Mouse (Mus musculus) lung, embryonic 16.5 days (tissue): ENCODE data around the gene Foxg1. TPM values are rescaled to one million over a fixed set of nuclear protein-coding genes. Genes with fewer than 3 reads are reported as not detected.

ENCODE experiments used
- ATAC-seq: fragments of 200-750 bp; cut with Nextera tagmentation; 2 replicates; pipeline ENCODE4 v1.8.0; 2017; ENCODE audit warnings: low read depth, mild to moderate bottlenecking, moderate library complexity
- H3K27ac ChIP-seq: fragments of 300-500 bp; sonication (generic); 2 replicates; pipeline ENCODE4 v1.5.1; 2014; ENCODE audit warnings: mild to moderate bottlenecking, control low read depth, low read length
- H3K27me3 ChIP-seq: fragments of 300-500 bp; sonication (generic); 2 replicates; pipeline ENCODE4 v1.6.1; 2014; ENCODE audit warnings: low read depth, low read length, mixed read lengths; ENCODE audit not compliant: control insufficient read depth, insufficient read depth
- H3K36me3 ChIP-seq: fragments of 300-500 bp; sonication (generic); 2 replicates; pipeline ENCODE4 v1.6.1; 2014; ENCODE audit warnings: low read length; ENCODE audit not compliant: control insufficient read depth, insufficient read depth
- H3K4me1 ChIP-seq: fragments of 300-500 bp; sonication (generic); replicated peaks from 2 replicates; pipeline ENCODE4 v1.6.1; 2014; ENCODE audit warnings: low read length, mixed read lengths; ENCODE audit not compliant: control insufficient read depth, insufficient read depth
- H3K4me2 ChIP-seq: fragments of 300-500 bp; sonication (generic); 2 replicates; pipeline ENCODE4 v1.6.1; 2014; ENCODE audit warnings: low read depth, low read length, control low read depth
- H3K4me3 ChIP-seq: fragments of 300-500 bp; sonication (generic); 2 replicates; pipeline ENCODE4 v1.5.1; 2014; ENCODE audit warnings: mild to moderate bottlenecking, low read length, control low read depth
- H3K9ac ChIP-seq: fragments of 300-500 bp; sonication (generic); 2 replicates; pipeline ENCODE4 v1.6.1; 2014; ENCODE audit warnings: low read length, control low read depth
- H3K9me3 ChIP-seq: fragments of 300-500 bp; sonication (generic); 2 replicates; pipeline ENCODE4 v1.6.1; 2016; ENCODE audit warnings: low read length; ENCODE audit not compliant: control insufficient read depth
- WGBS: fragments of 180-500 bp; shearing (Covaris S2); extraction: QIAGEN DNeasy Blood & Tissue Kit; methylation state at CpG from one replicate; pipeline ENCODE4 v1.1.7; 2014; 5-methylcytosine and 5-hydroxymethylcytosine counted together
- polyA plus RNA-seq: library from polyadenylated mRNA; unstranded; fragments of >200 nt; fragmentation: Nextera tagmentation; extraction: Ambion mirVana; gene quantifications from 2 replicates; pipeline ENCODE4 v1.2.1, GENCODE M21; 2015

The Foxg1 gene
- polyA plus RNA-seq, 1 experiment from 2014 or later = 0.15 TPM

- no peak overlapping the region for H3K4me2 ChIP-seq
- no peak for ATAC-seq
These were observed 15.7 kb downstream of the Foxg1 start for GRCm38 (mm10) chr12:49398163-49398540.

GRCm38 (mm10) chr12:49398636-49399035 is 16.2 kb downstream of the Foxg1 start:
- WGBS = 23% methylated on average over 3 of the region's 3 CpGs
- no peak for ATAC-seq
- H3K9me3 ChIP-seq = no peaks in the 10 kb centered on the region
- H3K27me3 ChIP-seq = peaks cover 63% of the 10 kb centered on the region
- H3K4me2 ChIP-seq = no peak overlapping the region
- no peak overlapping the region for H3K4me3 ChIP-seq
- peaks cover 10% of the 10 kb centered on the region for H3K4me1 ChIP-seq
- no peak overlapping the region for H3K9ac ChIP-seq
- H3K27ac ChIP-seq = no peak overlapping the region
- no peaks in the 10 kb centered on the region for H3K36me3 ChIP-seq

More at GRCm38 (mm10) chr12:49398163-49398540, 15.7 kb downstream of the Foxg1 start:
- Histone ChIP-seq H3K4me3 (no peak overlapping the region), H3K36me3 (no peaks in the 10 kb centered on the region), H3K27ac (no peak overlapping the region), H3K27me3 (peaks cover 61% of the 10 kb centered on the region), H3K4me1 (peaks cover 10% of the 10 kb centered on the region), H3K9me3 (no peaks in the 10 kb centered on the region), H3K9ac (no peak overlapping the region)

- H3K4me2 ChIP-seq = no peak overlapping the region
- H3K27ac ChIP-seq = no peak overlapping the region
- H3K9me3 ChIP-seq = no peaks in the 10 kb centered on the region
- peaks cover 57% of the 10 kb centered on the region for H3K27me3 ChIP-seq
- 7% methylated on average over 1 of the region's 1 CpGs for WGBS
- H3K36me3 ChIP-seq = no peaks in the 10 kb centered on the region
- no peak overlapping the region for H3K9ac ChIP-seq
- peaks cover 10% of the 10 kb centered on the region for H3K4me1 ChIP-seq
- ATAC-seq = no peak
- H3K4me3 ChIP-seq = no peak overlapping the region
These were observed 17.2 kb downstream of the Foxg1 start for GRCm38 (mm10) chr12:49399611-49400010.

GRCm38 (mm10) chr12:49400036-49400852 is 17.8 kb downstream of the Foxg1 start:
- no peak overlapping the region for H3K4me2 ChIP-seq
- no peak overlapping the region for H3K27ac ChIP-seq
- H3K36me3 ChIP-seq = no peaks in the 10 kb centered on the region
- no peak overlapping the region for H3K4me3 ChIP-seq
- WGBS = 4% methylated on average over 9 of the region's 9 CpGs
- no peak overlapping the region for H3K9ac ChIP-seq
- no peaks in the 10 kb centered on the region for H3K9me3 ChIP-seq
- no peak for ATAC-seq
- H3K4me1 ChIP-seq = peaks cover 10% of the 10 kb centered on the region
- H3K27me3 ChIP-seq = peaks cover 51% of the 10 kb centered on the region

GRCm38 (mm10) chr12:49400853-49401118 is 18.3 kb downstream of the Foxg1 start:
- H3K36me3 ChIP-seq = no peaks in the 10 kb centered on the region
- no peaks in the 10 kb centered on the region for H3K9me3 ChIP-seq
- peaks cover 51% of the 10 kb centered on the region for H3K27me3 ChIP-seq
- no peak overlapping the region for H3K27ac ChIP-seq
- ATAC-seq = peak; percentile 74
- H3K9ac ChIP-seq = no peak overlapping the region
- peak overlapping the region; percentile 48 for H3K4me3 ChIP-seq
- peaks cover 10% of the 10 kb centered on the region for H3K4me1 ChIP-seq
- under 1% methylated on average over 8 of the region's 8 CpGs for WGBS
- H3K4me2 ChIP-seq = peak overlapping the region; percentile 73

GRCm38 (mm10) chr12:49401119-49401795 is 18.8 kb downstream of the Foxg1 start:
- H3K4me2 ChIP-seq = peak overlapping the region; percentile 73
- H3K9ac ChIP-seq = peak overlapping the region; percentile 47
- no peaks in the 10 kb centered on the region for H3K36me3 ChIP-seq
- no peaks in the 10 kb centered on the region for H3K9me3 ChIP-seq
- peak overlapping the region; percentile 48 for H3K4me3 ChIP-seq
- no peak overlapping the region for H3K27ac ChIP-seq
- WGBS = under 1% methylated on average over 66 of the region's 68 CpGs
- peak; percentile 71 for ATAC-seq
- H3K4me1 ChIP-seq = peaks cover 10% of the 10 kb centered on the region
- H3K27me3 ChIP-seq = peaks cover 51% of the 10 kb centered on the region

- Histone ChIP-seq H3K4me2 (peak overlapping the region; percentile 73), H3K27me3 (peaks cover 49% of the 10 kb centered on the region), H3K27ac (no peak overlapping the region), H3K9ac (peak overlapping the region; percentile 47; the same call in 1 of the 2 replicates), H3K36me3 (no peaks in the 10 kb centered on the region), H3K4me3 (peak overlapping the region; percentile 48), H3K4me1 (peaks cover 10% of the 10 kb centered on the region), H3K9me3 (no peaks in the 10 kb centered on the region)
- ATAC-seq = no peak
- 0% methylated on average over 5 of the region's 5 CpGs for WGBS
These were observed 19.3 kb downstream of the Foxg1 start for GRCm38 (mm10) chr12:49401796-49402130.

- H3K4me2 ChIP-seq = no peak overlapping the region
- no peak overlapping the region for H3K27ac ChIP-seq
- H3K4me1 ChIP-seq = no peaks in the 10 kb centered on the region
- no peaks in the 10 kb centered on the region for H3K27me3 ChIP-seq
- no peaks in the 10 kb centered on the region for H3K9me3 ChIP-seq
- ATAC-seq = no peak
- H3K4me3 ChIP-seq = no peak overlapping the region
- 77% methylated on average over 2 of the region's 2 CpGs for WGBS
- no peaks in the 10 kb centered on the region for H3K36me3 ChIP-seq
- no peak overlapping the region for H3K9ac ChIP-seq
These were observed 27.4 kb downstream of the Foxg1 start for GRCm38 (mm10) chr12:49409833-49410232.

GRCm38 (mm10) chr12:49417963-49418362 is 35.5 kb downstream of the Foxg1 start:
- 60% methylated on average over 3 of the region's 3 CpGs for WGBS
- ATAC-seq = no peak
- no peaks in the 10 kb centered on the region for H3K27me3 ChIP-seq

More at GRCm38 (mm10) chr12:49417963-49418362, 35.5 kb downstream of the Foxg1 start:
- Histone ChIP-seq H3K36me3 (no peaks in the 10 kb centered on the region), H3K4me3 (no peak overlapping the region), H3K4me1 (no peaks in the 10 kb centered on the region), H3K27ac (no peak overlapping the region), H3K9ac (no peak overlapping the region), H3K9me3 (no peaks in the 10 kb centered on the region), H3K4me2 (no peak overlapping the region)
